In genomic region chr1:65388328-65388727, GRCm38 (mm10) we compare ENCODE assay signal across 9 mouse cellular contexts.
DNase-seq lines count a peak whose midpoint lies in the region; ATAC-seq and TF ChIP-seq lines count a peak whose summit lies in the region.
"Had no signal": no experiment of that assay in that cellular context is flagged by ENCODE, and none has a peak within 500 bp of the region (broad histone marks: within the 10 kb centered on the region; RNA-seq: fewer than 3 reads in every experiment).

No protein-coding gene starts in this region.

- H3K9ac ChIP-seq in intestine, embryonic 14.5 days (ENCODE audit: low read length) = no peak overlapping the region
- no peak overlapping the region for H3K9ac ChIP-seq in intestine, embryonic 16.5 days (ENCODE audit: low read depth, low read length)
- no peak overlapping the region for H3K9ac ChIP-seq in ES-E14 (ENCODE audit: insufficient read depth, low read depth, low read length, poor library complexity, severe bottlenecking)
- H3K9ac ChIP-seq: limb, embryonic 13.5 days had no signal

- peak; percentile 60 for DNase-seq in intestine, embryonic 14.5 days (ENCODE audit: low spot score)
- peak; percentile 54 for DNase-seq in ES-E14 (ENCODE audit: low read depth, low spot score)
- peak; percentile 29 for DNase-seq in brain, adult 2 months (ENCODE audit: low read depth, low spot score)
- DNase-seq in forelimb bud, embryonic 11.5 days (ENCODE audit: low read depth, low spot score) = peak; percentile 40
- peak; percentile 7 to 30 for DNase-seq in left cerebral cortex, postnatal 14 days (ENCODE audit: low spot score in 2 of 2)
- DNase-seq in right cerebral cortex, adult 18-20 months = peak; percentile 9

- no peak overlapping the region for H3K4me2 ChIP-seq in intestine, embryonic 14.5 days (ENCODE audit: low read length)
- H3K4me2 ChIP-seq in intestine, embryonic 16.5 days (ENCODE audit: low read depth, low read length) = no peak overlapping the region
- H3K4me2 ChIP-seq: limb, embryonic 13.5 days had no signal

- H3K4me3 ChIP-seq in intestine, embryonic 14.5 days (ENCODE audit: low read depth, low read length) = no peak overlapping the region
- H3K4me3 ChIP-seq in intestine, embryonic 16.5 days (ENCODE audit: low read length) = no peak overlapping the region
- H3K4me3 ChIP-seq in ES-E14 (ENCODE audit: insufficient read depth in 1 of 2, low read depth in 1 of 2, low read length in 2 of 2, poor library complexity in 1 of 2, severe bottlenecking in 1 of 2) = no peak overlapping the region
- H3K4me3 ChIP-seq: limb, embryonic 13.5 days had no signal

- 33% methylated on average over 15 of the region's 15 CpGs for WGBS in intestine, embryonic 14.5 days
- 38% methylated on average over 15 of the region's 15 CpGs for WGBS in intestine, embryonic 16.5 days

- no peaks in the 10 kb centered on the region for H3K9me3 ChIP-seq in intestine, embryonic 14.5 days (ENCODE audit: control insufficient read depth, low read length)
- H3K9me3 ChIP-seq in intestine, embryonic 16.5 days (ENCODE audit: control insufficient read depth, low read length) = no peaks in the 10 kb centered on the region
- no peaks in the 10 kb centered on the region for H3K9me3 ChIP-seq in ES-E14 (ENCODE audit: control insufficient read depth, insufficient read depth, low read depth, low read length)
- H3K9me3 ChIP-seq: limb, embryonic 13.5 days had no signal

- no peak overlapping the region for H3K27ac ChIP-seq in intestine, embryonic 14.5 days (ENCODE audit: low read depth)
- no peak overlapping the region for H3K27ac ChIP-seq in intestine, embryonic 16.5 days (ENCODE audit: low read length)
- no peak overlapping the region for H3K27ac ChIP-seq in ES-E14 (ENCODE audit: insufficient read depth, low read depth, low read length, poor library complexity, severe bottlenecking)
- H3K27ac ChIP-seq: limb, embryonic 13.5 days had no signal

- in situ Hi-C loops in ES-E14 (cut with MboI; ENCODE audit: low sequenced_read_pairs in 2 of 2, unreplicated experiment in 2 of 2) = no loop called here

- intact Hi-C loops in left cerebral cortex, postnatal 14 days (cut with DNase I) = no loop called here

- no peaks in the 10 kb centered on the region for H3K27me3 ChIP-seq in intestine, embryonic 14.5 days (replicated peaks; ENCODE audit: control insufficient read depth, insufficient read depth, low read length)
- no peaks in the 10 kb centered on the region for H3K27me3 ChIP-seq in intestine, embryonic 16.5 days (replicated peaks; ENCODE audit: control insufficient read depth, insufficient read depth, low read length)
- H3K27me3 ChIP-seq: limb, embryonic 13.5 days had no signal

- no peaks in the 10 kb centered on the region for H3K36me3 ChIP-seq in intestine, embryonic 14.5 days (ENCODE audit: control insufficient read depth, insufficient read depth, low read length)
- H3K36me3 ChIP-seq in intestine, embryonic 16.5 days (ENCODE audit: control insufficient read depth, insufficient read depth, low read length) = no peaks in the 10 kb centered on the region
- no peaks in the 10 kb centered on the region for H3K36me3 ChIP-seq in ES-E14 (ENCODE audit: control insufficient read depth, insufficient read depth, low read length, poor library complexity, severe bottlenecking)
- H3K36me3 ChIP-seq: limb, embryonic 13.5 days had no signal

- H3K4me1 ChIP-seq in intestine, embryonic 14.5 days (replicated peaks; ENCODE audit: control insufficient read depth, insufficient read depth, low read length) = no peaks in the 10 kb centered on the region
- no peaks in the 10 kb centered on the region for H3K4me1 ChIP-seq in intestine, embryonic 16.5 days (ENCODE audit: control insufficient read depth, insufficient read depth, low read length)
- no peaks in the 10 kb centered on the region for H3K4me1 ChIP-seq in ES-E14 (ENCODE audit: control insufficient read depth in 2 of 2, insufficient read depth in 2 of 2, low read length in 2 of 2, poor library complexity in 1 of 2)
- H3K4me1 ChIP-seq: limb, embryonic 13.5 days had no signal

- ATAC-seq in intestine, embryonic 14.5 days (replicated peaks; ENCODE audit: low FRiP score, low TSS enrichment, low read depth) = 0 out of 2 replicates have a peak, but pooled peaks have one; percentile 27
- no peak for ATAC-seq in intestine, embryonic 16.5 days
- ATAC-seq in inflammation-experienced regulatory T-cells, adult 6 months = no peak

TF ChIP-seq in ES-E14, 5 proteins besides CTCF, POLR2A, EP300 and RAD21:
- TF ChIP-seq CHD2 (IDR thresholded peaks at IDR 0.05; ENCODE audit: low read depth, low read length) = no peak
- peak; percentile 59 for TF ChIP-seq ZC3H11A (IDR thresholded peaks at IDR 0.05; ENCODE audit: borderline replicate concordance, low read depth, low read length)
TF ChIP-seq in ES-E14: peak in this region for 1.

Comparison
In these comparisons a context has a peak if more than half of its experiments do, and no peak if none do; other contexts are left out.
1. DNase-seq: peak in every context shown above with its lines; median percentile 60 in intestine, embryonic 14.5 days; 54 in ES-E14; 40 in forelimb bud, embryonic 11.5 days; 29 in brain, adult 2 months; 18 in left cerebral cortex, postnatal 14 days; 9 in right cerebral cortex, adult 18-20 months.